Mouse (Mus musculus) inflammation-experienced regulatory T-cells, adult 6 months (primary cell): ENCODE measurements around the gene Zfp683. TPM values are rescaled to one million over a fixed set of nuclear protein-coding genes. Genes with fewer than 3 reads are reported as not detected.

ENCODE experiments used
- ATAC-seq: one replicate; pipeline ENCODE4 v1.8.0; 2017
- polyA plus RNA-seq, 3 experiments: library from polyadenylated mRNA; unstranded; fragments of 100-300 nt; shearing (Covaris generic); gene quantifications; one replicate each; pipeline ENCODE4 v1.2.1; 2017

Gene Zfp683
- 1 to 10 TPM in 1 of 3 experiments, under 1 TPM in 2; 0.80 to 1.1 (median 0.94) TPM for polyA plus RNA-seq

GRCm38 (mm10) chr4:134053538-134053937, at the start of gene Zfp683:
TSS of gene Zfp683 (plus strand) at chr4:134053838.
- no peak for ATAC-seq

DNA sequence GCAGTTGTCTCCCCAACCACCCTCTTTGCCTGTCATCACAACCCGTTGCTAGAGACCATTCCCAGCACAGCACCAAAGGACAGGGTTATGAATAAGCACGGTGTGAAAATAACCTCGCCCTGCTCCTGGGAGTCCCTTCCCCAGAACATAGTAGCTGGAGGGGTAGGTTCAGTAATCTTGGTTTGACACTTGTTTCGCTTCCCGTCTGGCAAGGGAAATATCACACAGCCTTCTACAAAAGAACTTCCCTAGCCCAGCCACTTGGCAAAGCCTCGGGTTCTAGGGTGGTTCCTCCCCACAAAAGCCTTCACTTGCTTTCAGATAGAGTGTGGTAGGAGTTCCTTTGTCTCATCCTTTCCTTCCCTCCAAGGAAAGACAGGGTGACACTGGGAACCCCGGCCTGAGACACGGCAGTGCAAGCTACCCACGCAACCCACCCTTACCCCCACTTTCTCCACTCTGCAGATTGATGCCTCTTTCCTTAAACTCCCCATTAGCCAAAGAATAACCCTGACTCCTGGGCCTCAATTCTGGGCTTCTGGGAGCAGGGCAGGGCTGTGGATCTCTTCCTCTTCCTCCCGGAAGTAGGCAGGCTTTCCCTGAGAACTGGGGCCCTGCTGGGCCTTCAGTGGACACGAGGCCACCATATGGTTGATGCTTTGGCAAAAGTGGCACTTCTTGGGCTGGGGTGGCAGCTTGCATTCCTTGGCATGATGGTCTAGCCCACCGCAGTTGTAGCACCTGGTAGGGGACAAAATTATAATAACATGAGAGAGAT, 47.9 kb upstream of the Zfp683 start:
- no peak for ATAC-seq

- no peak for ATAC-seq
These were observed 46.8 kb upstream of the Zfp683 start for GRCm38 (mm10) chr4:134006845-134007244.

- no peak for ATAC-seq
These were observed 43.9 kb upstream of the Zfp683 start for GRCm38 (mm10) chr4:134009709-134010108.

DNA sequence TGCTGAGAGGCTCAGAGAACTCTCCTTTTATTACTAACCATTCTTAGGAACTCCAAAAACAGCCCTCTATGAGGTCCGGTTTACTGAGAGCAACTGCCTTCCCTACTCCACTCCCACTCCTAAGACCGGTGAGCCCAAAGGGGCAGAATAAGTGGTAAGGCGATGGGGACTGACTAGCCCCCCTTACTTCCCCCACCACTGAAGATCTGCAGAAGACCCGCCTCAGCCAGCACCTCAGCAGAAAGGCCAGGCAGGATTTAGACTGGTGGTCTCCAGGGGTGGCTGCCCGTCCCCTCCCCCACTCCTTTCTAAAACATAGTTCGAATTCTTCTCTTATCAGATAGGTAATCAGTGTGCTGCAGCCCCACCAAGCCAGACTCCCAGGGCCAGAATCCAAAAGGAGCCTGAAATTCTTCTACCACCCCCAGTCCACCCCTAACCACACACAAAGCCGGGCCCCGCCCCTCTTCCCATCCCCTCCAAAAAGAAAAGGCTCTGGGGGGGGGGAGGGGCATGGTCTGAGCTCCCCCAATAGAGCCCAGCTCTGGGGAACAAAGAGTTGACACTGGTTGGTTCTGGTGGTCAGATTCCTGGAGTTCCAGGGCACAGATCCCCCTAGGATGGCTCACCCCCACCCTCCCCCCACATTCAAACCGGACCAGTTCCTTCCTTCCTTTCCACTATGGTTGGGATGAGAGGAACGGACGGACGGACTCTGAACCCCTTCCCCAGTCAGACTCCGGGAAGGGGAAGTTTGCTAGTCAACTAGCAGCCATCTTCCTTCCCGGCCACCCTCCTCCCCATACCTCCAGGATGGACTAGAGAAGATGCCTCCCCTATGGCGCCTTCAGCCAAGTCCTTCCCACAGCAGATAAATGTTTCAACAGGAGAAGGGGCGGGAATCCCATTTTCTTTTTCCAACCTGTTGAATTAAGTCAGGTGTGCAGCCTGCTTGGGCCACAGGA, 41.9 kb upstream of the Zfp683 start:
- no peak for ATAC-seq

DNA sequence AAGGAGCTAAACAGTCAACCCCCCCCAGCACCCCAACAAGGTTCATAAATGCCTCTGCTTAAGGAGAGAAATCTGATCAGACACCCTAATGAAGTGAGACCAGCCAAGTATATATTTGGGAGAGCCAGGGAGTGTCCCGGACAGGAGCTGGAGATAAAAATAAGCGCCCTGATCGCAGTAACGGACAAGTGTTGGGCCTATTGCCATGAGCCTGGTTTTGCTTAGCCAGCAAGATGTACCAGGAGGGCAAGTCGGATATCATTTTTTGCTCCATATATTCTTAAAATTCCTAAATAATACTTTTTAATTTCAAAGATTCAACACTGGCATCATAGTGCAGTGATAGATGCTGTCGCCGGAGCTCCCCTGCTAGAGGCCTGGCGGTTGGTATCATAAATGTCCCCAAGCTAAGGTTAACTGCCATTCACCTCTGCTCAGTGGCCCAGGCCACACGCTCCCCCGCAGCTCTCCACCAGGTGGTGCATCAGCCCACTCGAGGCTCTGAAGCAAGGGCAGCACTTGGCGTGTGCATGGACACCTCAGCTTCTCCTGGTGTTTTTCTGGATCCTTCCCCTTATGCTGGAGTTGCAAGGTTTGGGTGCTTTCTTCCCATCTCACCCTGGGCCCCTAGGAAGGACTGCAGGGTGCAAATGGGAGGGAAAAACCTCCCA, 40.6 kb upstream of the Zfp683 start:
- ATAC-seq = no peak

DNA sequence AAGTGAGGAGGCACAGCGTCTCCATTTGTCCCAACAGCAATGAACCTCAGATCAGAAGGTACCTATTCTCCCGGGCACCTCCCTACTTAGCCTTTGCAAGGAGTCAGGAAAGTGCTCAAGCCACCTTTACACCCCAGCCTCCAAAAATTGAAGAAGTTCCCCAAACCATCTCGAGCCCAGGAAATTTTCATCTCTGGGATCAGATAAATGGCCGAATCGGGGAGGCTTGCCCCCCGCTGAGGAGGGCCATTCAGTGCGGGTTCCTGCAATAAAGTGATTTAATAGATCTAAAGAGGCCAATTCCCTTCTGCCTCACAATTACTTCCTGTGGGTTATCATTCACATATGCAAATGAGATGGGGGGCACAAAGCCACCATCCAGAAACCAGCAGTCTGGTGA, 37.4 kb upstream of the Zfp683 start:
- no peak for ATAC-seq

- no peak for ATAC-seq
These were observed 36.9 kb upstream of the Zfp683 start for GRCm38 (mm10) chr4:134016767-134017166.

DNA sequence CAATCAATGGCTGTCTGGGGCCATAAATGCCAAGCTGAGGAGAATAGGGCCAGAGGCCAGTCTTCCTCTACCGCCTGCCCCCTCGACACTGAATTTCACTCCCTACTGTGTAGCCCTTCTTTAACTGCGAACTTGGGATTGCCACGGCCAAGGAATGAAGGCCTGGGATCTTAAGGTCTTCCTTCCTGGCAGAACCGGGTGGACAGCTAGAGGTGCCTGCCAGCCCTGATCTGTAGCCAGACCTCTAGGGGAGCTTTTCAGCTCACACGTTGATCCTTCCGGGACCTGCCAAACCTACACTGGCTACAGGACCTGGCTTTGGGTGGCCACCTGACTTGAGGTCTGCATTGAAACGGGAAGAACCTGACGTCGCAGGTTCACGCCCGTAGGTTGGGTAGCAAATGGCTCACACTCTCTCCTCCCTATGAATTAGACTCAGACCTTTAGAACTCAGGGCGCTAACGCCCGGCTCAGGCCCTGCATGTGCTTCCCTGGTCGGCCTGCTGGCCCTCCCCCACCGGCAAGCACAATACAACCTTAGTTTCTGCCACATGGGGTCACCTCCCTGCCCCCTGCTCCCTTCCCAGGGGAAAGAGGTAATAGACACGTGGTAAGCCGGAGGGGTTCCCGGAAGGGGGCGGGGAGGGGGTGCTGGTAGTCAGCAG, 36.3 kb upstream of the Zfp683 start:
- ATAC-seq = no peak

DNA sequence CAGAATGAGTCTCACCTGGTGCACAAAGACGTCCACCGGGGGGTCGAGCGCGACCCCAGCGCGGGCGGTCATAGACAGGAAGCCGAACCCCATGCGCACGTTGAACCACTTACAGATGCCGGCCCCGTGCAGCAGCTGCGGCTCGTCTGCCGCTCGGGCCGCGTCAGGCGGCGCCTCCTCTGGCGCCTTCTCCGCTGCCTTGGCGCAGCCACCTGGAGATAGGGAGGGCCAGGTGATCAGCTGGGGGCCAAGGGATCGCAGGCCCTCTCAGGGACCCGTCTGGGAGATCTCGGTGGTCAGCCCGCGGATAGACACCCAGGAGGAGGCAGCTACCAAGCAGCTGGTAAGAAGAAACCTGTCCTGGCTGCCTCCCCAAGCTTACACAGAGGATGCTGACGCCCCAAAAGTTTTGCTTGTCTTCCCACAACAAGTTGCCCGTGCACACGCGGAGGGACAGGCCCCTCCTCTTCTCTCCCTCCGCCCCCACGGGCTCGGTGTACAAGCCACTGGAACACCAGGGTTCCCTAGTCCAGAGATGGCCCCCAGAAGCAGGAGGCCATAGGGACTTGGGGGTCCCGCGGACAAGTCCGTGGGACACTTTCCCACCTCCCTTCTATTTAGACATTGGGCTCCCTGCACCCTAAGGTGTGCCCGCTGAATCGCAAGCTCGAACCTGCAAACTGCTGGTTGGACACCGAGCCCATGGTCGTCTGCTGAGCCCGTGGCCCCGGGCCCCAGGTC, 35.4 kb upstream of the Zfp683 start:
- ATAC-seq = no peak

GRCm38 (mm10) chr4:134018779-134019145, 34.9 kb upstream of the Zfp683 start, which contains the start of gene Lin28a:
TSS of gene Lin28a (minus strand) at chr4:134018841.
- no peak for ATAC-seq

DNA sequence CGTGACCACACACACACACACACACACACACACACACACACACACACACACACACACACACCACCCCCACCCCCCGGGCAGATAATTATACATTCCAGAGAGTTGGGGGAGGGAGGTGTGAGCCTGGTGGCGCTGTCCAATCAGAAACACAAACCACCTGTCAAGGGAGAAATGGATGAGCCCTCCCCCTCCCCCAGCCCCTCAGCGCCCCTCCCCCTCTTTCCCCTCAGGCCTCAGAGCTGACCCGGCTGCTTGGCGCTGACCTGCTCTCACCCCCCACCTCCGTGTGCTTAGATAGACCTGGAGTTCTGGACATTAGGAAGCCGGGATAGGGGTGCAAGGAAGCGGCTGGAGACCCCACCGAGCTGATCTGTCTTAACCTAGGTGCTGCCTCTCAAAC, 34.4 kb upstream of the Zfp683 start:
- ATAC-seq = no peak

DNA sequence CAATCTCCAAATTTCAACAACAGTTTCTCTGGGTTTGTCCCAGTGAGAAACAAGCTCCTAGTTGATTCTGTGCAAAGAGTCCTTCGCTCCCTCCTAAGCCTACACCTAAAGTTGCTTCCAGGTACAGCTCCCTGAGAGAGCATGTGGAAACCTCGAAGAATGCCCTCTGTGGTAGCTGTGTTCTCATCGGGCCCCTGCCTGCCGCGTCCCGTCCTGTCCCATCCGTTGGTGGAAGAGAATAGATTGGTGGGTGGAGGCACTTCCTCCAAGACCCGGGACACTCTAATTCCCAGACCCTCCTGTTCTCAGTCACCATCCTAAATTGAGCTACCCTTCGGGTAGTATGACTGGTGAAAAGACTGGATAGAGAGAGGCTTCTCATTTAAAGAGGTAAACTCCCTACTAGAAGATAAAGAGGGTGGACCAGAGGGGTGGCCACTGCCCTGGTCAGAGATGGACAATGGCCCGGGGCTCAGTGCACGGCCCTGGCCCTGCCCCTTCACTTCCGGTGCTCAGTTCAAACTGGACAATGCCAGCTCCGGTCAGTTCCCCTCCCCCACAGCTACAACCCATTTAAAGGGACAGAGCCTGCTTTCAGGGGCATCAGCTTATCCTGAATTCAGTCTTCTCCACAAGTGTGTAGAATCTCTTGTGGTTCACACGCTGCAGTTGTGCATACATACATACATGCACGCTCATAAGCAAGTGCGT, 33.8 kb upstream of the Zfp683 start:
- no peak for ATAC-seq

GRCm38 (mm10) chr4:134020621-134021020, 33.0 kb upstream of the Zfp683 start:
- no peak for ATAC-seq

DNA sequence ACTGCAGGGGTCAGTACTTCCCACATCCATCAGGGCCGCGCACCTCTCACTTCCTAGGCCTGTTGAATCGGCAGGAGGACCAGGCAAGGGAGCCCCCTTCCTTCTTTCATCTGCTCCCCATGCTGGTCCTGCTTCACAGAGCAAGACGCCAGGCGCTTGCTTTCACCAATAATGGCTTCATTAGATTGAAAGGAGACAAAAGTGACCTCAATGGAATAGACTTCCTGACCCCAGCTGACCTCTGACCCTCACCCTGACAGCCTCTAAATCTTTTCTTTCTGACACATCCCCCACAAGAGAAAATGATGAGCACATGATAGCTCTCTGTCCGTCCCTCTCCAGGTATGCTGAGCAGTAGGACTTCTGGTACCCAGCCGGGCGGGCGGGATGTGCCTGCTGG, 27.8 kb upstream of the Zfp683 start:
- no peak for ATAC-seq

DNA sequence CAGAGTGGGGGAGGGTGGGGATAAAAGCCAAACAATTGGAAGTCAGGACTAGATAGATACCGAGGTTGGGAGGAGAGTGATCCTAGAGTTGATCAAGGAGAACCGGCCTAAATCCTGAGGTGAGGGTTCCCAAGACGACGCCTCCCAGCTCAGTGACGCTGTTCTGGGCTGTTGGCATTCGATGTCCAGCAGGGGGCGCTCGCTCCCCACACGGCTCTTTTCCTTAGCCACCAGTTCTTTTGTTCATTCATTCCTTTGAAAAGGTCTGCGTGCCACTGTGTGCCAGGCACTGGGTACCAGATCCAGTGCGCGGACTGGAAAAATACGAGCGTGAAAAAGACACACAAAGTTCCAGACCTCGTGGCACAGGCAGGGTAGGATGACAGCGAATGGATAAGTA, 17.7 kb upstream of the Zfp683 start:
- peak; percentile 68 for ATAC-seq

GRCm38 (mm10) chr4:134041317-134042123, 12.1 kb upstream of the Zfp683 start:
- ATAC-seq = no peak

GRCm38 (mm10) chr4:134043041-134043440, 10.6 kb upstream of the Zfp683 start:
- no peak for ATAC-seq

DNA sequence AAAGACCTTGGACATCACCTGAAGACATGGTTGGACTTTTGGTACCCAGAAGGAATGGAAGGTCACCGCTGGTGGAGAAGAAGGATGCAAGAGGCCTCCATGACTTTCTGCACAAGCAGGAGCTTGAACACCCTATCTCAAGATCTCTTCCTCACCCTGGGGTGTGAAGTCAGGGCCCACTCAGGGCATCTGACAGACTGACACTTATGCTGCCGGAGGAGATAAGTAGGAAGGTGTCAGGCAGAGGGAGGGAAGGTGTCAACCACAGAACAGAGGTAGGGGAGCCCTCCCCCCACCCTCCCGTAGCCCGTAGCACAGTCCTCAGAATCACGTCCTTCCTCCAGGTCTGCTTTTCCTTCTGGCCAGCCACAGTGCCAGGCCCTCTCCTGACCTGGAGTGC, 6.0 kb upstream of the Zfp683 start:
- ATAC-seq = no peak

DNA sequence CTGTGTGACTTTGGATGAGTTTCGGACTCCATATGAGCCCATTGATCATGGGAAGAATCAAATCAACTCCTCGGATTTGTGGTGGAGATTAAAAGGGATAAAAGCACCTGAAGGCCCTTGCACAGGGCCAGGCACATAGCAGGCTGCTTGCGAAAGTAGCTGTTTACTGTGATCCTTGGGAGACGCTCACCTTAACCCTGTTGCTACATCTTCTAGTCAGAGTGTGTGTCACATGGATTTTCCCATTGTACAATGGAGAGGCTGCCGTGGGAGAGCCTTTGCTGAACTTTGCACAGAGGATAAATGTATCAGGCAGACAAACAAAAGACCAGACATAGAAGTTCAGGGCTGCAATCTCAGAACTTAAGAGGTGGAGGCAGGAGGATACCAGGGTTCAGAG, 1.7 kb upstream of the Zfp683 start:
- ATAC-seq = no peak
